Mouse (Mus musculus) embryonic facial prominence, embryonic 12.5 days (tissue): ENCODE data around the gene Gm10320. TPM values are rescaled to one million over a fixed set of nuclear protein-coding genes. Genes with fewer than 3 reads are reported as not detected.

Experiments
- ATAC-seq: fragments of 200-750 bp; cut with Nextera tagmentation; 2 replicates; pipeline ENCODE4 v1.8.0; 2017; ENCODE audit not compliant: insufficient number of reproducible peaks, insufficient read depth, low FRiP score, low TSS enrichment
- H3K27ac ChIP-seq: fragments of 300-500 bp; sonication (generic); 2 replicates; pipeline ENCODE4 v1.5.1; 2016; ENCODE audit warnings: mild to moderate bottlenecking
- H3K27me3 ChIP-seq: fragments of 300-500 bp; sonication (generic); 2 replicates; pipeline ENCODE4 v1.6.1; 2016; ENCODE audit warnings: mild to moderate bottlenecking, moderate library complexity
- H3K36me3 ChIP-seq: fragments of 300-500 bp; sonication (generic); 2 replicates; pipeline ENCODE4 v1.6.1; 2016; ENCODE audit warnings: mild to moderate bottlenecking
- H3K4me1 ChIP-seq: fragments of 300-500 bp; sonication (generic); 2 replicates; pipeline ENCODE4 v1.6.1; 2016
- H3K4me2 ChIP-seq: fragments of 300-500 bp; sonication (generic); replicated peaks from 2 replicates; pipeline ENCODE4 v1.6.1; 2016; ENCODE audit warnings: mild to moderate bottlenecking, moderate library complexity
- H3K4me3 ChIP-seq: fragments of 300-500 bp; sonication (generic); 2 replicates; pipeline ENCODE4 v1.5.1; 2016; ENCODE audit warnings: mild to moderate bottlenecking
- H3K9ac ChIP-seq: fragments of 300-500 bp; sonication (generic); 2 replicates; pipeline ENCODE4 v1.6.1; 2016; ENCODE audit warnings: mild to moderate bottlenecking, moderate library complexity
- H3K9me3 ChIP-seq: fragments of 300-500 bp; sonication (generic); 2 replicates; pipeline ENCODE4 v1.6.1; 2016; ENCODE audit warnings: mild to moderate bottlenecking, moderate library complexity
- WGBS: fragments of 180-500 bp; shearing (Covaris S2); methylation state at CpG from one replicate; pipeline ENCODE4 v1.1.7; 2016; 5-methylcytosine and 5-hydroxymethylcytosine counted together
- polyA plus RNA-seq: library from polyadenylated mRNA; unstranded; fragments of >200 nt; fragmentation: Nextera tagmentation; extraction: Ambion mirVana; gene quantifications from 2 replicates; pipeline ENCODE4 v1.2.1, GENCODE M21; 2016

Gm10320 gene
- polyA plus RNA-seq, 1 experiment from 2014 or later = 1.2 TPM

DNA sequence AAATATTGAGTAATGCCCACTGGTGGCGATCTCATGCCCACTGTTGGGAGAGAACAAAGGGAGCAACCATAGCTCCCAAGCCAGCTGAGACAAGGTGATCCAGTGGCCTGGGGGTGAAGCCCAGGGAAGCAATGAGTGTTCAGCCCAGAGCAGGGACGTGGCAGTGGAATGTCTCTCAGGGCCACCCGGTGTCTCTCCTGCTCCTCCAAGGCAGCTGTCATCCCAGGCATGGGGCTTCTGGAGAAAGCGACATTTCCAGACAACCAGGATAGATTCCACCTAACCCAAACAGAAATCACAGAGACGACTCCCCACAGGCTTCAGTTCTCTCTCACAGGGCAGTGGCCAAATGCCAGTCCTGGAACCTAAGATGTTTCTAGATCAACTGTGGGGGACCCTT lies 6.4 kb downstream of the Gm10320 start:
- H3K4me1 ChIP-seq = no peaks in the 10 kb centered on the region
- H3K27ac ChIP-seq = no peak overlapping the region
- no peak for ATAC-seq
- H3K27me3 ChIP-seq = no peaks in the 10 kb centered on the region
- H3K9me3 ChIP-seq = no peaks in the 10 kb centered on the region
- H3K4me2 ChIP-seq = no peak overlapping the region
- H3K4me3 ChIP-seq = no peak overlapping the region
- H3K36me3 ChIP-seq = no peaks in the 10 kb centered on the region
- H3K9ac ChIP-seq = no peak overlapping the region
- 83% methylated on average over 5 of the region's 5 CpGs for WGBS

DNA sequence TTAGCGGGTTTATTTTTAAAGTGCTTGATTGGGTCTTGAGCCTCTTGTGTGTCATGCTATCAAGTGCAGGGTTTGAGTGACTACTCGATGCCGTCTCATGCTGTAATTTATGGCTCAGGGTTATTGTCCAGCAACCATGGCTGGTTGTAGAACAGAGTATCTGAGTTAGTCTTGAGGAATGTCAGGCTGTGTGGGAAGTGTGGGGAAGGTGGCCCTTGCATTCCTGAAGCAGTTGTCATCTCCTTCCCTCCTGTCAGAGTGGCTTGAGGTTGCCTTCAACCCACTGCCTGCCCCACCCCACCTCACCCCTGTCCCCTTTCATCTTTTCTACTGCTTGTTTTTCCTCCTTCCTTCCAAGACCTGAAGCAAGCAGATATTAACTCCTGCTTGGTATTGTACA lies 13.8 kb downstream of the Gm10320 start:
- Histone ChIP-seq H3K27ac (no peak overlapping the region), H3K4me2 (no peak overlapping the region), H3K27me3 (no peaks in the 10 kb centered on the region), H3K9ac (no peak overlapping the region), H3K4me1 (peaks cover 17% of the 10 kb centered on the region; the same call in 1 of the 2 replicates), H3K36me3 (no peaks in the 10 kb centered on the region), H3K4me3 (no peak overlapping the region), H3K9me3 (no peaks in the 10 kb centered on the region)
- ATAC-seq = no peak
- 83% methylated on average over 3 of the region's 3 CpGs for WGBS

DNA sequence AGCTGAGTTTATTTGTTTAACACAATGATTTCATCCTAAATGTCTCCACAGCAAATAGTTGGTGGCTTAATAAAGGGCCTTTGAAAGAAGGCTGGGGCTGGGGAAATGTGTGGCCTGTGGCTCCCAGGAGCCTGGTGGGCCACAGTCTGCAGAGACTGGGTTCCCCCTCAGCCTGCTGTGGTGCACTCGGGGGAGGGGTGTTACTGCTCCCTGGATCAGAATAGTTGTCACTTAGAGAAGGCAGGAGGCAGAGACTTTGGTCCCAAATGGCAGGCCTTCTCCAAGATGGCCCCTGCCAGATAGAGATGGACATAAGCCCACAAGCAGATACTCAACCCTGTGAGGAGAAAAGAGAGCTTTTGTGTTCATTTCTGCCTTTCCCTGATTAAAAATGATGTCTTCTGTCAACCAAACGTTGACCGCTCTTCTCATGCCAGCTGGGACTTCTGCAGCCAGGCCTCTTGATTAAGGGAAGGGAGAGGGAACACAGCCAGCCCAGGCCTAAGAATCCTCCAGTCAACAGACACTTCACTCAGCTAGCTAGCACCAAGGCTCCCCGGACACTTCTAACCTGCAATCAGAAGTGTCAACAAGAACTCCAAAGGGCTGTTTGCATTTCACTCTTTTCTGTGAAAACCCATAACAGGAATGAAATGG lies 14.8 kb downstream of the Gm10320 start:
- no peak overlapping the region for H3K4me3 ChIP-seq
- peak overlapping the region; percentile 73 for H3K27ac ChIP-seq
- H3K36me3 ChIP-seq = no peaks in the 10 kb centered on the region
- no peak overlapping the region for H3K9ac ChIP-seq
- WGBS = 59% methylated on average over 4 of the region's 4 CpGs
- H3K27me3 ChIP-seq = no peaks in the 10 kb centered on the region
- no peaks in the 10 kb centered on the region for H3K9me3 ChIP-seq
- no peak for ATAC-seq
- H3K4me2 ChIP-seq = no peak overlapping the region
- peaks cover 20% of the 10 kb centered on the region; the same call in 1 of the 2 replicates for H3K4me1 ChIP-seq

DNA sequence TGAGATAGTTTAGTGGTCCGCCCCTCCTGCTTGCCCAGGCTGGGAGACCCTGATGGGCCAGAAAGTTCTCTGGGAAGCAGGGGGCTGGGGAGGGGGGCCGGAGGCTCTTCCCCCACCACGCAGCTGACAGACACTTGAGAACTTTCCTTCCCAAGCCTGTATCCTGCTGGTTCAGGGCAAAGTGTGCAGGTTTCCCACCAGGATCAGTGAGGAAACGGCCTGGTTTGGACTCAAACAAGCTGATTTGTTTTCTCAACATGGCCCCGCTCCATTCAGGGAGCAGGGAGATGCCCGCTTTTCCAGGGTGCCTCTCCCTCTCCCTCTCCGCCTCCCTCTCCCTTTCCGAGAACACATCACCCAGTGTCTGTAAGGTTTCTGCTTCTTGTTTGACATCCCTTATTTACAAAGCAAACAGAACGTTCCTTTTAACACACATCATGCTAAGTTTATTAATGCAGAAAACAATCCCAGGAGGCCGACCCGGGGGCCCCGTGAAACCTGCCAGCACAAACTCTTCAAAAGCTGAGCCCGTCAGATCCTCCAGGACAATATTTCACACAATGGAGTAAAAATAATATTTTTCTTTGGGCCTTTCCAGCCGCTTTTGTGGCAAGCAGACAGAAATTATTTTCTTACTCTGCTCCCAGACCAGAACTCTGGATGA lies 15.5 kb downstream of the Gm10320 start:
- no peaks in the 10 kb centered on the region for H3K9me3 ChIP-seq
- ATAC-seq = no peak
- no peaks in the 10 kb centered on the region for H3K36me3 ChIP-seq
- no peaks in the 10 kb centered on the region for H3K27me3 ChIP-seq
- 0 out of 2 replicates have a peak overlapping the region, but pooled peaks have one; percentile 9 for H3K4me2 ChIP-seq
- WGBS = 21% methylated on average over 14 of the region's 14 CpGs
- H3K27ac ChIP-seq = peak overlapping the region; percentile 73
- H3K9ac ChIP-seq = no peak overlapping the region
- H3K4me3 ChIP-seq = no peak overlapping the region
- peaks cover 20% of the 10 kb centered on the region; the same call in 1 of the 2 replicates for H3K4me1 ChIP-seq

DNA sequence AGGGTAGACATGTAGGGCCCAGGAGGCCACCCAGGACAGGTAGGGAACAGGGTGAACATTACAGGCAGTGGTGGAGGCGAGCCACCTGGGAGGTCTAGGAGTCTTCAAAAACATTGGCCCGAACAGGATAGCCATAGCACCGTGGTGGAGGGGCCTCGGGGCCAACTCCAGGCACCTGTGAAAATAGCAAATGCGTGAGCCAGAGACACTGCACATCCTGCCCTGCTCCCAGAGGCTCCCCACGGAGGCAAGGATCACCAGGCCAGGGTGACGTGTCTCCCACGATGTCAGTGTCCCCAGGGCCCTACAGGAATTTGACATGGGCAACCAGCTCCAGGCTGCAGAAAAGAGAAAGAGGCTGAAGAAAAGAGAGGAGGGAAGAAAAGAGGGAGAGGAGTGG lies 16.1 kb downstream of the Gm10320 start:
- H3K4me3 ChIP-seq = no peak overlapping the region
- ATAC-seq = no peak
- H3K36me3 ChIP-seq = no peaks in the 10 kb centered on the region
- no peak overlapping the region for H3K9ac ChIP-seq
- H3K4me2 ChIP-seq = 0 out of 2 replicates have a peak overlapping the region, but pooled peaks have one; percentile 9
- WGBS = 36% methylated on average over 8 of the region's 8 CpGs
- peaks cover 20% of the 10 kb centered on the region; the same call in 1 of the 2 replicates for H3K4me1 ChIP-seq
- H3K27me3 ChIP-seq = no peaks in the 10 kb centered on the region
- no peaks in the 10 kb centered on the region for H3K9me3 ChIP-seq
- H3K27ac ChIP-seq = peak overlapping the region; percentile 73

DNA sequence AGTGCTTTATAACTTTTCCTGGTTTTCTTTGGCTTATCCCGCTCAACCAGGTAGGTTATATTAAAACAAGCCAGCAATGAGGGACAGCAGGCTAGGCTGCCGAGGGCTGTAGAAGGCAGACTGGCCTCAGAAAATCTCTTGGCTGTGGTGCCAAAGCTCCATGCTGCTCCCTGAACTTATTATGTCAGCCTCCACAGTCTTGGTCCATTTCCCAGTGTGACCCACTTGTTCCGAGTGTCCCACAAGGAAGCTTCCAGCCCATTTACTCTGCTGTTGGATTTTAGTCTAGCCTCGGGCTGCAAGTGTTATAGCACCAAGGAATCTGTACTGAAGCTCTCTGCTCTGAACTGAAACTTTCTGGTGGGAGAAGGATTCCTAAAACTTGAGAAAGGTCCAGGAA lies 18.8 kb downstream of the Gm10320 start:
- H3K4me3 ChIP-seq = no peak overlapping the region
- no peak overlapping the region for H3K4me2 ChIP-seq
- peaks cover 20% of the 10 kb centered on the region; the same call in 1 of the 2 replicates for H3K4me1 ChIP-seq
- H3K9ac ChIP-seq = no peak overlapping the region
- ATAC-seq = no peak
- no peaks in the 10 kb centered on the region for H3K27me3 ChIP-seq
- no peaks in the 10 kb centered on the region for H3K9me3 ChIP-seq
- no peaks in the 10 kb centered on the region for H3K36me3 ChIP-seq
- H3K27ac ChIP-seq = no peak overlapping the region
- WGBS = 84% methylated on average over 4 of the region's 4 CpGs

DNA sequence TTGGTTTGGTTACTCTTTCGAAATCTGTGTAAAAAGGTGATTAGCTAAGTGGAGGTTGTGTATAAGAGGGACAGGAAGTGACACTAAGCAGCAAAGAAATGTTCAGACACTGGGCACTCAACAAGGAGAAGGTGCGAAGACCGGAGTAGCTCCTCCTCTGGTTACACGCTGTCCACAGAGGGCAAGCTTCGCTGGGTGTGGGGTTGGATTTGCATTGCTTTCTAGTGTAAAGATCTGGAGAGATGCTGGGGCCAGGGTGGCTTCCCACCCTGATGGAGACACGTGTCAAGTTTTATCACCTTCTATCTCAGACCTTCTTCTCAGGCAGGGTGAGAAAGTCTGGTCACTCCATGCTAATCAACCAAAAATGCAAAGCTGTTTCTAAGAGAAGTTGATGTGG lies 20.0 kb downstream of the Gm10320 start:
- 79% methylated on average over 6 of the region's 6 CpGs for WGBS
- Histone ChIP-seq H3K9me3 (no peaks in the 10 kb centered on the region), H3K27me3 (no peaks in the 10 kb centered on the region), H3K36me3 (no peaks in the 10 kb centered on the region), H3K27ac (no peak overlapping the region), H3K4me2 (no peak overlapping the region), H3K9ac (no peak overlapping the region), H3K4me1 (peaks cover 14% of the 10 kb centered on the region; the same call in 1 of the 2 replicates), H3K4me3 (no peak overlapping the region)
- no peak for ATAC-seq

DNA sequence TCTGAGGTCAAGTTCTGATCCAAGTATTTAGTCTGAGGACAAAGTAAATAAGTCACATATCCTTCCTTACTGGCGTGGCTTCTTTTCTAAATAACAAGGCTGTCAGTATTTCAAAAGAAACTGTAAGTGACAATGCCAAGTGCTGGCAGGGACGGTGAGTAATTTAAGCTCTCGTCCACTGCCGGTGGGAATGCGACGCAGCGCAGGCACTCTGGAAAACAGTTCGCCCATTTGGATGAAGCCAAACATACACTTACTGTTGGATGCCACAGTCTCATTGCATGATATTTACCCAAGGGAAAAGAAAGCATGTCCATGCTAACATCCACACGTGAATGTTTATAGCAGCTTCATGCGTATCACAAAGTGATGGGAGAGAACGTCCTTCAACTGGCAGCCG lies 21.5 kb downstream of the Gm10320 start:
- H3K27me3 ChIP-seq = no peaks in the 10 kb centered on the region
- ATAC-seq = no peak
- no peak overlapping the region for H3K4me2 ChIP-seq
- H3K9ac ChIP-seq = no peak overlapping the region
- H3K36me3 ChIP-seq = no peaks in the 10 kb centered on the region
- WGBS = 53% methylated on average over 12 of the region's 12 CpGs
- peaks cover 3% of the 10 kb centered on the region; the same call in 1 of the 2 replicates for H3K4me1 ChIP-seq
- H3K4me3 ChIP-seq = no peak overlapping the region
- H3K9me3 ChIP-seq = no peaks in the 10 kb centered on the region
- H3K27ac ChIP-seq = no peak overlapping the region

DNA sequence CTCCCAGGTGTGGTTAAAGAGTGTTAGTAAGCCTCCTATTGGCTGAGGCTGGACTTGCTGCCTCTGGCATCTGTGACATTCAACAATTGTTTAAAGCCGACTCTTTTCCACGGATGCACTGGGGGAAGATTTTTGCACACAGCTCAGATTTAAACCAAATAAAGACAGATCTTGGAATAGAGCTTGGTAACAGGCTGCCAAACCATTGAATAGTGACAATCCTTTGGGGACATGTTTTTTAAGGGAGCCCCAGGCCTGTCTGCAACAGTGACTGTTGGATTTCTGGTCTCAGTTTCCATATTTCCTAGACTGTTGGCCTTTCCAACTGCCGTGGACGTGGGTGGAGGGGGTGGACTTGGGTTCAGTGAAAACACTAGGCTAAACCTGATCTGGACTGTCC lies 21.9 kb downstream of the Gm10320 start:
- Histone ChIP-seq H3K27me3 (no peaks in the 10 kb centered on the region), H3K36me3 (no peaks in the 10 kb centered on the region), H3K4me3 (no peak overlapping the region), H3K9ac (no peak overlapping the region), H3K9me3 (no peaks in the 10 kb centered on the region), H3K27ac (no peak overlapping the region), H3K4me2 (no peak overlapping the region), H3K4me1 (peaks cover 3% of the 10 kb centered on the region; the same call in 1 of the 2 replicates)
- no peak for ATAC-seq
- 55% methylated on average over 4 of the region's 4 CpGs for WGBS

DNA sequence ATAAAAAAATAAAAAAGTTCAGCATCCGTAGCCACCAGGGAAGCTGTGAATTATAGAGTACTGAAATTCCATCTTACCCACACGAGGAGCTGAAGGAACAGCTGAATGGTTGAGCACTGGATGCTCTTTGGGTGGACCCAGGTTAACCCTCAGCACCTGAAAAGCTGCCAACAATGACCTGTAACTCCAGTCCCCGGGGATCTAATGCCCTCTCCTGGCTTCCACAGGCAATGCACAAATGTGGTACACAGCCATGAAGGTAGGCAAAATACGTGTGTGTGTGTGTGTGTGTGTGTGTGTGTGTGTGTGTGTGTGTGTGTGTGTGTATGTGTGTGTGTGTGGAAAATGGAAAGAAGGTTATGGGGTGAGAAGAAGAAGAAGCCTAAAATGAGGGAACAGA lies 30.3 kb downstream of the Gm10320 start:
- no peaks in the 10 kb centered on the region for H3K4me1 ChIP-seq
- H3K4me3 ChIP-seq = no peak overlapping the region
- WGBS = 68% methylated on average over 4 of the region's 4 CpGs
- no peak overlapping the region for H3K4me2 ChIP-seq
- H3K9ac ChIP-seq = no peak overlapping the region
- no peak for ATAC-seq
- no peak overlapping the region for H3K27ac ChIP-seq
- H3K9me3 ChIP-seq = no peaks in the 10 kb centered on the region
- H3K36me3 ChIP-seq = no peaks in the 10 kb centered on the region
- no peaks in the 10 kb centered on the region for H3K27me3 ChIP-seq

DNA sequence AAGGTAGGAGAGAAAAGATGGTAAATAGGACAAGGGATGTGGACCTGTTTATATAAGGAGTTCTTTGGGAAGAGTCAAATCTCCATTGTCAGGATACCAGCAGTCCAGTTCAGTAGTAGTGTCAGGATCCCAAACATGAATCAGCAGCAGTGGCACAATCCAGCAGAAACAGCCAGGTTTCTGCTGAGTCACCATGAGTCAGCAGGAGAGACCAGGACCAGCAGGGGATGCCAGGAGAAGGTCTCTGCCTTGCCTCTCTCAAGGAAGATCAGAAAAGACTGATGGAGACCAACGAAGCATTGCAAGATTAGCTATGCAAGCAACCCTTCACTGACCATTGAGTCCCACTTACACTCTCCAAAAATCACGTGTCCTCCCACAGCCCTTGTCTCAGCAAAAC lies 35.4 kb downstream of the Gm10320 start:
- Histone ChIP-seq H3K27me3 (no peaks in the 10 kb centered on the region), H3K4me3 (no peak overlapping the region), H3K36me3 (no peaks in the 10 kb centered on the region), H3K27ac (no peak overlapping the region), H3K4me1 (no peaks in the 10 kb centered on the region), H3K4me2 (no peak overlapping the region), H3K9ac (no peak overlapping the region), H3K9me3 (peaks cover 5% of the 10 kb centered on the region; the same call in 1 of the 2 replicates)
- no peak for ATAC-seq
- WGBS = 74% methylated on average over 2 of the region's 2 CpGs

DNA sequence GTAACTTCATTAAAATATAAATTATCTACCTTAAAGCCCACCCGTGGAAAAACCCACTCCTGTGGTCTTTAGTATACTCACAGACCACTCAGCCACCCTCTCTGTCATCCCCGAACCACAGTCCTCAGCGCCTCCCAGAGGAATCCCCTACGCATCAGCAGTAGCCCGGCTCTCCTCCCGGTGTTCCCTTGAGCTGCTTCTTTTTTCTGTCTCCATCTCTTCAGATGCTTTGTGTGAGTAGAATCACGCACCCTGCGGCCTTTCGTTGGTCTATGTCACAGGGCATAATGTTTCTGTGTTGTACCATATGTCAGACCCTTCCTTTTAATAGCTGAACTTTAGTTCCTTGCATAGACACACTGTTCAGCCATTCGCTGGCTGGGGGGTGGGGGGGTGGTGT lies 36.2 kb downstream of the Gm10320 start:
- 81% methylated on average over 10 of the region's 10 CpGs for WGBS
- no peak for ATAC-seq
- Histone ChIP-seq H3K9ac (no peak overlapping the region), H3K27me3 (no peaks in the 10 kb centered on the region), H3K4me2 (no peak overlapping the region), H3K27ac (no peak overlapping the region), H3K4me1 (no peaks in the 10 kb centered on the region), H3K4me3 (no peak overlapping the region), H3K36me3 (no peaks in the 10 kb centered on the region), H3K9me3 (peaks cover 5% of the 10 kb centered on the region; the same call in 1 of the 2 replicates)
